Mouse (Mus musculus) heart, postnatal 36 days (tissue): Measurements from ENCODE around the gene BC025920. TPM values are rescaled to one million over a fixed set of nuclear protein-coding genes. Genes with fewer than 3 reads are reported as not detected.
"Not testable (repeated sequence)": the region's sequence is repeated elsewhere in the genome, so short reads cannot be mapped to it uniquely, and the experiment has no call there.

ENCODE experiments used
- DNase-seq, 2 experiments: peaks; one replicate each; pipeline ENCODE4 v3.0.0; 2021 to 2022
- intact Hi-C: fragments of 180-260 bp; cut with DNase I; formaldehyde crosslinking; loops from one replicate; pipeline ENCODE4 v1.15.1; 2025
- total RNA-seq, 2 experiments: library from RNA; stranded (reverse); gene quantifications; 2 replicates each; pipeline ENCODE4 v1.2.3; 2021

Gene BC025920
- total RNA-seq, 2 experiments from 2014 or later = 2.6 to 2.7 TPM

- intact Hi-C loops = no loop called here
- no peak for DNase-seq
Observed at GRCm38 (mm10) chr10:81636338-81636737, 30.3 kb downstream of the BC025920 start.

DNA sequence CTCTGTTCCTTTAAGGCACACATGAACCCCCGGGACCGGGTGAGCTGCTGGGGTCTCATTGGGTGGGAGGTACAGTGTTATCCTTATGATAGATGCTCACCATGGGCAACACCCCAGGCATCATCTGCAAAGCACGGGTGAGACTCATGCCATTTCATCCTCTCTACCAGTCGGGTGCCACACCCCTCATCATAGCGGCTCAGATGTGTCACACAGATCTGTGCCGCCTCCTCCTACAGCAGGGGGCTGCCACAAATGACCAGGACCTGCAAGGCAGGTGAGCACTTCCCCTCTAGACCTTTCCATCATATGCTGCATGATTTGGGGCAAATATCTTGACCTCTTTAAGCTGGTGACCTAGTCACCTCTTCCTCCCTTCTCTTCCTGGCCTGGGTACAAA lies 32.0 kb downstream of the BC025920 start:
- intact Hi-C loops = no loop called here
- no peak for DNase-seq

- intact Hi-C loops = loop anchor here (5.0 kb wide), 2 partner anchors 406 to 531 kb away; partner anchors contain the start of gene Zfp873
- not testable (repeated sequence) for DNase-seq
Observed at GRCm38 (mm10) chr10:81640825-81641224, 34.8 kb downstream of the BC025920 start.

GRCm38 (mm10) chr10:81641566-81641965 lies 35.5 kb downstream of the BC025920 start:
- DNase-seq = no peak
- intact Hi-C loops = loop anchor here (5.0 kb wide), 2 partner anchors 406 to 531 kb away; partner anchors contain the start of gene Zfp873

DNA sequence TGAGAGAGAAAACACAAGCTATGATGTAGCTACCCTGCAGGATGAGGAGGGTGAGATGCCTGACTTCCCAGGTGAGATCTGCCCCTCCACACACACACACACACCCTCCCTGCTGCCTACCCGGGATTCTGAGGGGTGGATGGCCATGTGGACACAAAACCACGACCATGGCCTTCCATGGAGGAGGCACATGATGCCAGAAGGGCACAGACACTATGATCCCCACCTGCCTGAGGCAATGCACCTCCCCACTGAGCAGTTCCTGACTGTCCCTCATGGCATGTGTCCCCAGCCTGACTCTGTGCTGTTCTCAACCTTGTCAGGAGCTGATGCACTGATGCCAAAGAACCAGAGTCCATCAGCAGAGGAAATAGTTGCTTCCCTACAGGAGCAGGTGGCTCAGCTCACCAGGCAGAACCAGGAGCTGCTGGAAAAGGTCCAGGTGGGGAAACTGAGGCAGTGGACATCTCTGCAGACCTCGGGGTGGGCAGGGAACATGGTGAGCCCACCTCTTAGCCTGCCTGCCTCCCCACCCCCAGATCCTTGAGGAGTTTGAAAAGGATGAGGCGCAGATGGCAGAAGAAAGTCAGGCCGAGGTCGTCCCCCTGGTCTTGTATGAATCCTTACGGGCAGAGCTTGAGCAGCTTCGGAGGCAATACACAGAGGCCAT lies 36.0 kb downstream of the BC025920 start:
- no peak for DNase-seq
- intact Hi-C loops = loop anchor here (5.0 kb wide), 2 partner anchors 405 to 530 kb away; partner anchors contain the start of gene Zfp873

GRCm38 (mm10) chr10:81642648-81643448 lies 36.8 kb downstream of the BC025920 start:
- peak in 1 of 2 experiments; percentile 23 for DNase-seq

DNA sequence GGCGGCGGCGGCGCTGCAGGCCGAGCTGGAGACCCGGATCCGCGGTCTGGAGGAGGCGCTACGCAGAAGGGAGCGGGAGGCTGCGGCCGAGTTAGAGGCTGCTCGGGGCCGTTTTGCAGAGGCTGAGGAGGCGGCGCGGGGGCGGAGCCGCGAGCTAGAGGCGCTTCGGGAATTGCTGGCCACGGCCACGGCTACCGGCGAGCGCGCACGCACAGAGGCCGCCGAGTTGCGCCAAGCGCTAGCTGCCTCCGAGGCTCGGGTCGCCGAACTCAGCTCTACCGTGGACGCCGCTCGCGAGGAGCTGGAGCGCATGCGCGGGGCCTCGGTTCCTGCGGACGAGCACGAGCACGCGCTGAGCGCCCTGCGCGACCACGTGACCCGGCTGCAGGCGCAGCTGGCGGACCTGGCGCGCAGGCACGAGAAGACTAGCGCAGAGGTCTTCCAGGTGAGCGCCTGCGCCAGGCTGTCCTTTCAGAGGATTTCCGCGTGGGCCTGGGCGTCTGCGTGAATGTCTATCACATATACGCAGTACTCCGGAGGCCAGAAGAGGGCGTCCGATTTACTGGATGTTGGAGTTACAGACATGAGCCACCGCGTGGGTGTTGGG lies 37.5 kb downstream of the BC025920 start:
- intact Hi-C loops = loop anchor here (5.0 kb wide), 2 partner anchors 404 to 529 kb away; partner anchors contain the start of gene Zfp873

More at GRCm38 (mm10) chr10:81642648-81643448, 36.8 kb downstream of the BC025920 start:
- intact Hi-C loops = loop anchor here (5.0 kb wide), 2 partner anchors 404 to 529 kb away; partner anchors contain the start of gene Zfp873

DNA sequence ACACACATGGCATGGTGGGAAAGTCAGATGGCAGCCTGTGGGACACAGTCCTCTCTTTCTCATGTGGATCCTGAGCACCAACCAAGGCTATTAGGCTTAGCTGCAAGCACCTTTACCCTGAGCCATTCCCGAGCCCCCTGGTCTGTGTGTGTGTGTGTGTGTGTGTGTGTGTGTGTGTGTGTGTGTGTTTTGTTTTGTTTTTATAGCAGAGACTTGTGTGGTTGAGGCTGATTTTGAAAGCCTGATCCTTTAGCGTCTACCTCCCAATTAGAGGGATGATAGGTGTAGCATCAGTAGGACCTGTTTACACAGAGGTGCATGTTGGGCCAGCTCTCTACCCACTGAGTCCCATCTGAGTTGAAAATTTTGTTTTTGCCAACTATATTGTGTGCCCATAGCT lies 38.1 kb downstream of the BC025920 start:
- intact Hi-C loops = loop anchor here (5.0 kb wide), 2 partner anchors 403 to 528 kb away; partner anchors contain the start of gene Zfp873
- DNase-seq = no peak

More for the DNA sequence above, 37.5 kb downstream of the BC025920 start:
- peak; percentile 95 to 96 for DNase-seq

- DNase-seq = no peak
- intact Hi-C loops = loop anchor here (5.0 kb wide), 2 partner anchors 403 to 528 kb away; partner anchors contain the start of gene Zfp873
Observed at GRCm38 (mm10) chr10:81644716-81645115, 38.6 kb downstream of the BC025920 start.

DNA sequence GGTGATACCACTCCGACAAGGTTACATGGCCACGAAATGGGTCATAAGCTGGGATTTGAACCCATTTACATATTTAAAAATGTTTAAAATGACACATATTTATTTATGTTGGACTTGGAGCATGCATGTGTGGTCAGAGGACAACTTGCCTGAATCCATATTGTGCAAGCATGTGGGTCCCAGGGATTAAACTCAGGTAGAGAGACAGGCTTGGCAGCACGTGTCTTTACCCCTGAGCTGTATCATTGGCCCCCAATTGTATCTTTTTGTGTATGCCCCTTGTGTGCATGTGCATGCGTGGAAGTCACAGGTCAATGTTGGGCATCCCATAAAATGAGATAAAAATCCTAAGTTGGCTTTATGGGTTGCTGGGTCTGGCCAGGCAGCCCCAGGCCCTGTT lies 39.3 kb downstream of the BC025920 start:
- intact Hi-C loops = no loop called here
- no peak for DNase-seq

- intact Hi-C loops = no loop called here
- DNase-seq = no peak
Observed at GRCm38 (mm10) chr10:81646015-81646555, 40.0 kb downstream of the BC025920 start.

DNA sequence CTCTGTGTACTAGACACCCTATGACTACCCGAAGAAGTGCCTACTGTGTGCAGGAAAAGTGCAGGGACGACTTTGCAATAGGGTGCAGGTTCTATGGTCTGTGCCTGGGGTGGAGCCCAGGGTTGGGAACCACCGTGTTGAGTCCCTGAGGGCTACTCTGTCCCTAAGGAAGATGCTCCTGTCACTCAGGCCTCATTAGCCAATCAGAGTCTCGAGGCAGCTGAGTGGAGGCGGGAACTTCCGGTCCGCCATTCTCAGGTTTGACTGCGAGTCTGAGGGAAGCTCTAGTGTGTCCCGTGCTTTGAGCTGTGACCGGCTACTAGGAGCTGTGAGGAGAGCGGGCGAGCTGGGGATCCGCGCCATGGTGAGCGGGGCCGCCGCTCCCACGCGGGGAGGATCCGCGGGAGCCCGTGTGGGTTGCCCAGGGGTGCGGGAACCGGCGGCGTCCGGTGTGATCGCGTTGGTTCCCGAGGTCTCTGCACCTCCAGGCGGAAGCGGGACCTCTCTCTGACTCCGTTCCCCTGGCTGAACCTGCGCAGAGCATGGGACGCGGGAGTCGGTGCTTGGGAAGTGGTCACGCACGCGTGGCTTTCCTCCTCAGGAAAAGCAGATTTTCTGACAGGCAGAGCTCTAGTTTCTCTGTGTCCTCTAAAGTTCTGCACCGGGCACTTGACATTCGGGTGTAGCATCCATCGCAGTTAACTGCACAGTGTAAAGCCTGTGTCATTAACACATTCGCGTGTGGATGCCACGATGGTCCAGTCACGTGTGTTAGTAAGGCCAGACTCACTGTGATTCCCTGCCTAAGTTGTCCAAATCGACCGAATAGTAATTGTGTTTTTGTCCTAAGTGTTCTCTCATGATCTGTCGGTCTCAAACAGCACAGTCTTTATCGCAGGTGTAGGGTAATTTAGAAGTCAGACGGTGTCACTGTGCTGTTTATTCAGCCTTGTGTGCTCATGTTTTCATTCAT lies 43.0 kb downstream of the BC025920 start, which contains the start of gene Gm10778:
TSS of gene Gm10778 (plus strand) at position 257 of the 973 bp plus-strand sequence.
- intact Hi-C loops = not testable (repeated sequence)
- peak; percentile 86 to 88 for DNase-seq

DNA sequence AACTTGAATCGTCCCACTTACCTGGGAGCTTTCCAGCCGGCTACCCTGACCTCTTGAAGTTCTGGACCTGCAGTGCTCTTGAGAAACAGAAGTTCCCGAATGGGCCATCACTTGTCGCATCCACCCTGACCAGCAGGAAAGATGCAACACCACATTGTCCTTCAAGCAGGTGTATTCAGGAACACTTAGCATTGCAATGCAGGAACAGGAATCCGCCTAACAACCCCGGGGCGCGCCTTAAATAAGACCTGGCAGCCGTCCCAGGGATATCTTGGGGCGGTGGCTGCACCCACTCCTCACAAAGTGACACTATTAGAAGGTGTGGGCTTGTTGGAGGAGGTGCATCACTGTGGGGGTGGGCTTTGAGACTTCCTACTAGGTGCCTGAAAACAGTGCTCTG lies 49.1 kb downstream of the BC025920 start:
- peak in 1 of 2 experiments; percentile 0 for DNase-seq
- intact Hi-C loops = no loop called here

- peak; percentile 0 for DNase-seq
- intact Hi-C loops = no loop called here
Observed at GRCm38 (mm10) chr10:81656174-81656573, 50.1 kb downstream of the BC025920 start.

Other genes with a start within 250 kb of the BC025920 start
- gene Mfsd12, start 248.8 kb upstream of the BC025920 start, total RNA-seq = 10 to 100 TPM; 11.7 to 12.5 TPM
- gene 4930404N11Rik, start 240.5 kb upstream of the BC025920 start, total RNA-seq = under 1 TPM; 0.31 to 0.81 TPM
- gene Fzr1, start 227.8 kb upstream of the BC025920 start, total RNA-seq = 10 to 100 TPM; 27.8 to 29.4 TPM
- 10 to 100 TPM; 50.3 to 52.2 TPM for gene Dohh, start 221.8 kb upstream of the BC025920 start, total RNA-seq
- 1 to 10 TPM; 1.1 to 2.0 TPM for gene Gm48551, start 221.8 kb upstream of the BC025920 start, total RNA-seq
- under 1 TPM in 1 of 2 experiments, not detected in 1; 0.62 TPM for gene Gm48552, start 217.3 kb upstream of the BC025920 start, total RNA-seq
- 1 to 10 TPM; 2.2 to 2.4 TPM for gene Smim24, start 213.2 kb upstream of the BC025920 start, total RNA-seq
- 100 to 1,000 TPM; 115 to 133 TPM for gene Nfic, start 150.6 kb upstream of the BC025920 start, total RNA-seq
- gene Celf5, start 123.6 kb upstream of the BC025920 start, total RNA-seq = under 1 TPM in 1 of 2 experiments, not detected in 1; 0.24 TPM
- gene Ncln, start 109.9 kb upstream of the BC025920 start, total RNA-seq = 10 to 100 TPM; 61.9 to 63.9 TPM
- gene S1pr4, start 106.1 kb upstream of the BC025920 start, total RNA-seq = 1 to 10 TPM in 1 of 2 experiments, under 1 TPM in 1; 0.61 to 1.3 TPM
- under 1 TPM; 0.73 to 0.78 TPM for gene Gna15, start 82.0 kb upstream of the BC025920 start, total RNA-seq
- 10 to 100 TPM; 50.7 to 51.7 TPM for gene Gna11, start 61.1 kb upstream of the BC025920 start, total RNA-seq
- 1,000 to 10,000 TPM in 1 of 2 experiments, 100 to 1,000 TPM in 1; 977 to 1,076 TPM for gene Aes, start 46.8 kb upstream of the BC025920 start, total RNA-seq
- gene Tle2, start 31.7 kb upstream of the BC025920 start, total RNA-seq = 10 to 100 TPM in 1 of 2 experiments, 1 to 10 TPM in 1; 7.5 to 11.5 TPM
- 1 to 10 TPM; 7.5 to 8.5 TPM for gene Tle6, start 5.2 kb upstream of the BC025920 start, total RNA-seq
- gene Sirt6, start 21.5 kb downstream of the BC025920 start, total RNA-seq = 1 to 10 TPM; 6.5 to 7.2 TPM
- 10 to 100 TPM in 1 of 2 experiments, 1 to 10 TPM in 1; 8.0 to 11.7 TPM for gene Ankrd24, start 22.3 kb downstream of the BC025920 start, total RNA-seq
- gene Gm10778, start 42.8 kb downstream of the BC025920 start, total RNA-seq = 1 to 10 TPM; 1.7 to 2.5 TPM
- gene Zfp433, start 98.6 kb downstream of the BC025920 start, total RNA-seq = 1 to 10 TPM; 3.4 to 3.7 TPM
- gene Gm3055, start 164.9 kb downstream of the BC025920 start, total RNA-seq = 1 to 10 TPM; 1.5 to 1.8 TPM
- gene Gm4767, start 205.9 kb downstream of the BC025920 start, total RNA-seq = 1 to 10 TPM; 1.7 to 2.1 TPM